Mouse (Mus musculus) layer of hippocampus, adult 6 months (tissue): ENCODE results near the gene Timp2. TPM values are rescaled to one million over a fixed set of nuclear protein-coding genes. Genes with fewer than 3 reads are reported as not detected.

Experiments
- long read RNA-seq, 2 experiments: library from polyadenylated mRNA; unstranded; transcript quantifications; one replicate each; pipeline ENCODE4 v2.0.0; 2019 to 2020
- polyA plus RNA-seq: library from polyadenylated mRNA; unstranded; fragments of <200 nt; fragmentation: Nextera tagmentation; gene quantifications from 2 replicates; pipeline ENCODE4 v1.2.3, GENCODE M21; 2021

Timp2 gene
- polyA plus RNA-seq = 32.2 and 33.2 TPM in 2 replicates
- long read RNA-seq, experiment 1, transcript Timp2-201 (5 exons, 3,709 nt) = major isoform, 10 of 82 reads
- long read RNA-seq, experiment 1, partial matches to known transcripts = 8 of 82 reads
- long read RNA-seq, experiment 1, other reads (novel, unspliced or antisense) = 63 of 82 reads
- long read RNA-seq, experiment 2, transcript Timp2-201 (5 exons, 3,709 nt) = major isoform, 70 of 173 reads
- long read RNA-seq, experiment 2, partial matches to known transcripts = 15 of 173 reads
- long read RNA-seq, experiment 2, other reads (novel, unspliced or antisense) = 84 of 173 reads

GRCm38 (mm10) chr11:118355640-118356039 is at the start of gene Timp2:
Timp2 (minus strand) TSS chr11:118355740.

DNA sequence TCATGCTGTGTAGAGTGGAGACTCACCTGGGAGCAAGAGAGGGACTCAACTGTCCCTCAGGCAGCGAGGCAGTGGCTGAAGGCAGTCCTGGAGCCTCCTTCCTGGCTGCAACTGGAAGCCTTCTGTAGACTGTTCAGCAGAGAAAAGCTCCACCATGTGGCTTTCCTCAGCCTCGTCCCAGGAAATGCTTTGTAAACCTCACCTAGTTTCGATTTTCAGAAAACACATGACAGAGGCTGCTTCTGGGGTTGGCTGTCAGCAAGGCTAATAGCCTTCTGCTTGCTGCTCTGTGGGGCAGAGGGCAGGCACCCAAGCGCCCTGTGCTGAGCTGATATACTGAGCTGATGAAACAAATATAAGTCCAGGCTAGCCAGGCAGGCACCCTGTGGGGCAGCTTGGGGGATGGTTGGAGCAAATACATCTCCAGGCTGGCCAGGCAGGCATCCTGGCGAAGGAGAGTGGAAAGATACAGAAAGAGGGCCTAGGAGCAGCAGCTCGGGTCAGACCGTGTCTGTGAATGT is 46.3 kb upstream of the Timp2 start, which contains the start of gene Lgals3bp:
Gene Lgals3bp, minus strand, starts transcription at position 333 of the 521 bp plus-strand sequence.

GRCm38 (mm10) chr11:118342400-118342981 is 13.0 kb downstream of the Timp2 start, which contains the start of gene Cep295nl:
Cep295nl (minus strand) TSS chr11:118342500.

DNA sequence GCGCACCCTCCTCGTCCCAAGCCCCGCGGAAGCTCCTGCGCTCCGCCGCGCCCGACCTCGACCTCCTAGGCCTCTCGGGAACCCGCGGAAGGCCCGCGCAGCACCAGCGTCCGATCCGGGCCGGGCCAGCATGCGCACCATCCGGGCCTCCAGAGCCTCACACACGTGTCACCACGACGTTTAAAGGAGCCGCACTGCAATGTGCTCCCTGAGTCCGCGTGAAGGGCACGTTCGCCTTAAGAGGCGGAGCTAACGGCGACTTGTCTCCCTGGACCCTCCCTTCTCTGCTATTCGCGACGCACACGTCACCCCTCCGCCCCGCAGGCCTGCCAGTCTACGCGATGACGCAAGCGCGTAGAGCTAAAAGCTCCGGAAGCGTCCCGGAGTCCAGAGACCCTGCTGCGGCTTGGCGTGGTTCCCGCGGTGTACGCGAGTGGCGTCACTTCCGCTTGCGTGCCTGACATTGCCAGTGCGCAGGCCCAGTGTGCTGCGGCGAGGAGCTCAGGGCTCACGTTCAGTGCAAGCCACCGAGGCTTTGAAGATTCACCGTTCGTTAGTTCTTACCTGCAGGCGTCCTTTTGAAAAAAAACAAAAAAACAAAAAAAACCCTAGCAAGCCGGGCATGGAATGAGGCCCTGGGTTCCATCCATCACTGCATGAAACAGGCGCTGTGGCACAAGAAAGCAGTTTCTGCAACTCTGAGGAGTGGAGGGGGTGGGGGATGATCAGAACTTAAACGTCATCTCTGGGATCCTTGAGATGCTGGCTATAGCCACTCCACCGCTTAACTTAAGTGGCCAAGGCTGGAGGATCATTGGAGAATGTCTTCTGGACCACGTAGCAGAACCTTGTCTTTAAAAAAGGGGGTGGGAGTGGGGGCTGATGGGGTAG is 65.3 kb downstream of the Timp2 start, which contains the start of gene Usp36:
Gene Usp36, minus strand, starts transcription at position 246 of the 891 bp plus-strand sequence.

Other genes with a start within 250 kb of the Timp2 start
- not detected in 2 replicates for gene Dnah17, start 225.1 kb downstream of the Timp2 start, polyA plus RNA-seq
- gene Cyth1, start 107.1 kb downstream of the Timp2 start, polyA plus RNA-seq = 25.8 and 27.7 TPM in 2 replicates
- gene Usp36, start 65.5 kb downstream of the Timp2 start, polyA plus RNA-seq = 4.7 and 5.1 TPM in 2 replicates
- 0.09 and 0.18 TPM in 2 replicates for gene Cep295nl, start 13.2 kb downstream of the Timp2 start, polyA plus RNA-seq
- 12.9 and 29.3 TPM in 2 replicates for gene Lgals3bp, start 46.4 kb upstream of the Timp2 start, polyA plus RNA-seq
- 23.9 and 26.4 TPM in 2 replicates for gene Cant1, start 63.3 kb upstream of the Timp2 start, polyA plus RNA-seq
- 0.58 and 0.68 TPM in 2 replicates for gene C1qtnf1, start 72.5 kb upstream of the Timp2 start, polyA plus RNA-seq
- 1.2 and 2.1 TPM in 2 replicates for gene Engase, start 121.1 kb upstream of the Timp2 start, polyA plus RNA-seq